Mouse (Mus musculus) fibroblast of lung, adult 2 months (primary cell): ENCODE data around the gene Clcn6.

Experiments used
- DNase-seq: peaks from one replicate; pipeline ENCODE4 v3.0.0-alpha.2; 2011; ENCODE audit warnings: low read depth

The Clcn6 gene

GRCm38 (mm10) chr4:148040029-148040830, 1.6 kb upstream of the Clcn6 start:
- DNase-seq, result peak; percentile 63

- no peak for DNase-seq
Measured at GRCm38 (mm10) chr4:148039254-148040028, 820 bp upstream of the Clcn6 start.

- no peak for DNase-seq
Measured at GRCm38 (mm10) chr4:148038079-148038599, 482 bp downstream of the Clcn6 start.

- DNase-seq, result no peak
Measured at GRCm38 (mm10) chr4:148035440-148035839, 3.2 kb downstream of the Clcn6 start.

- DNase-seq, result no peak
Measured at GRCm38 (mm10) chr4:148033858-148034410, 4.7 kb downstream of the Clcn6 start.

- no peak for DNase-seq
Measured at GRCm38 (mm10) chr4:148030506-148030905, 8.1 kb downstream of the Clcn6 start.

- no peak for DNase-seq
Measured at GRCm38 (mm10) chr4:148029297-148029696, 9.3 kb downstream of the Clcn6 start.

GRCm38 (mm10) chr4:148024003-148024402, 14.6 kb downstream of the Clcn6 start:
- DNase-seq, result no peak

GRCm38 (mm10) chr4:148018410-148018809, 20.2 kb downstream of the Clcn6 start:
- no peak for DNase-seq

GRCm38 (mm10) chr4:148016981-148017380, 21.6 kb downstream of the Clcn6 start:
- DNase-seq, result no peak

- DNase-seq, result no peak
Measured at GRCm38 (mm10) chr4:148015418-148015817, 23.2 kb downstream of the Clcn6 start.

- no peak for DNase-seq
Measured at GRCm38 (mm10) chr4:148012216-148012615, 26.4 kb downstream of the Clcn6 start.

GRCm38 (mm10) chr4:148011332-148011731, 27.3 kb downstream of the Clcn6 start:
- no peak for DNase-seq

GRCm38 (mm10) chr4:148009641-148010040, 29.0 kb downstream of the Clcn6 start:
- no peak for DNase-seq

GRCm38 (mm10) chr4:148008412-148008811, 30.2 kb downstream of the Clcn6 start:
- no peak for DNase-seq

- no peak for DNase-seq
Measured at GRCm38 (mm10) chr4:148004361-148004760, 34.3 kb downstream of the Clcn6 start.

GRCm38 (mm10) chr4:148001866-148002265, 36.8 kb downstream of the Clcn6 start:
- DNase-seq, result no peak

GRCm38 (mm10) chr4:148001013-148001789, 37.4 kb downstream of the Clcn6 start:
- no peak for DNase-seq

GRCm38 (mm10) chr4:148000202-148000772, 38.3 kb downstream of the Clcn6 start, which contains the start of gene Nppa:
Nppa (plus strand) TSS chr4:148000722.
- no peak for DNase-seq

- no peak for DNase-seq
Measured at GRCm38 (mm10) chr4:147995311-147995710, 43.3 kb downstream of the Clcn6 start.

GRCm38 (mm10) chr4:147993571-147994095, 45.0 kb downstream of the Clcn6 start:
- no peak for DNase-seq
